Mouse (Mus musculus) left cerebral cortex, adult 11 months (tissue): Measurements from ENCODE around the gene Prmt1.

ENCODE experiments used
- DNase-seq: peaks from one replicate; pipeline ENCODE4 v3.0.0; 2022; ENCODE audit warnings: low spot score

The Prmt1 gene

GRCm38 (mm10) chr7:45012824-45013223, 26.5 kb upstream of the Prmt1 start:
- no peak for DNase-seq

- DNase-seq = no peak
Observed at GRCm38 (mm10) chr7:45012011-45012410, 25.6 kb upstream of the Prmt1 start.

GRCm38 (mm10) chr7:45008411-45008810, 22.0 kb upstream of the Prmt1 start:
- DNase-seq = no peak

GRCm38 (mm10) chr7:45007846-45008245, 21.5 kb upstream of the Prmt1 start:
- no peak for DNase-seq

GRCm38 (mm10) chr7:45007141-45007540, 20.8 kb upstream of the Prmt1 start:
- no peak for DNase-seq

GRCm38 (mm10) chr7:45006503-45006902, 20.1 kb upstream of the Prmt1 start:
- DNase-seq = no peak

- no peak for DNase-seq
Observed at GRCm38 (mm10) chr7:45005321-45005992, 19.1 kb upstream of the Prmt1 start.

- no peak for DNase-seq
Observed at GRCm38 (mm10) chr7:45004546-45004945, 18.2 kb upstream of the Prmt1 start.

- no peak for DNase-seq
Observed at GRCm38 (mm10) chr7:45002440-45002839, 16.1 kb upstream of the Prmt1 start.

- DNase-seq = no peak
Observed at GRCm38 (mm10) chr7:45000539-45001114, 14.3 kb upstream of the Prmt1 start.

GRCm38 (mm10) chr7:44999753-45000152, 13.4 kb upstream of the Prmt1 start:
- DNase-seq = no peak

- DNase-seq = no peak
Observed at GRCm38 (mm10) chr7:44998501-44998955, 12.2 kb upstream of the Prmt1 start, which contains the start of gene Bcl2l12. TSS of gene Bcl2l12 (minus strand) at chr7:44998712.

GRCm38 (mm10) chr7:44997940-44998428, 11.6 kb upstream of the Prmt1 start:
- DNase-seq = no peak

- peak; percentile 92 for DNase-seq
Observed at GRCm38 (mm10) chr7:44997231-44997939, 11.0 kb upstream of the Prmt1 start, which contains the start of gene Irf3. TSS of gene Irf3 (plus strand) at chr7:44997648.

GRCm38 (mm10) chr7:44996672-44997071, 10.3 kb upstream of the Prmt1 start:
- DNase-seq = no peak

- no peak for DNase-seq
Observed at GRCm38 (mm10) chr7:44986879-44987718, 731 bp upstream of the Prmt1 start.

- DNase-seq = peak; percentile 58
Observed at GRCm38 (mm10) chr7:44985595-44986191, 675 bp downstream of the Prmt1 start.

- no peak for DNase-seq
Observed at GRCm38 (mm10) chr7:44984833-44985164, 1.6 kb downstream of the Prmt1 start.

- no peak for DNase-seq
Observed at GRCm38 (mm10) chr7:44983944-44984832, 2.2 kb downstream of the Prmt1 start.

- DNase-seq = peak; percentile 62
Observed at GRCm38 (mm10) chr7:44983085-44983484, 3.3 kb downstream of the Prmt1 start.

- DNase-seq = no peak
Observed at GRCm38 (mm10) chr7:44981539-44981938, 4.8 kb downstream of the Prmt1 start.
